Mouse (Mus musculus) heart, adult 2 months (tissue): ENCODE data around the gene Kiss1. TPM values are rescaled to one million over a fixed set of nuclear protein-coding genes. Genes with fewer than 3 reads are reported as not detected.

Source experiments
- DNase-seq, 2 experiments: peaks; one replicate each; pipeline ENCODE4 v3.0.0; 2021
- H3K27ac ChIP-seq: fragments of 200-600 bp; 2 replicates; pipeline ENCODE4 v1.8.1; 2022
- H3K27me3 ChIP-seq: fragments of 200-500 bp; 2 replicates; pipeline ENCODE4 v1.6.1; 2012; ENCODE audit warnings: mild to moderate bottlenecking, low read length, inconsistent platforms, mixed read lengths; ENCODE audit not compliant: control insufficient read depth, insufficient read depth
- H3K36me3 ChIP-seq: fragments of 200-500 bp; 2 replicates; pipeline ENCODE4 v1.6.1; 2012; ENCODE audit warnings: low read length, inconsistent platforms; ENCODE audit not compliant: control insufficient read depth, insufficient read depth
- H3K4me1 ChIP-seq: fragments of 200-500 bp; 2 replicates; pipeline ENCODE4 v1.6.1; 2011; ENCODE audit warnings: low read length; ENCODE audit not compliant: control insufficient read depth, insufficient read depth
- H3K4me3 ChIP-seq: fragments of 200-600 bp; 2 replicates; pipeline ENCODE4 v1.8.1; 2022
- H3K79me2 ChIP-seq: fragments of 200-500 bp; replicated peaks from 2 replicates; pipeline ENCODE4 v1.6.1; 2012; ENCODE audit warnings: mild to moderate bottlenecking, inconsistent platforms, low read length, moderate library complexity, mixed read lengths; ENCODE audit not compliant: control insufficient read depth, insufficient read depth
- H3K9ac ChIP-seq: fragments of 200-500 bp; 2 replicates; pipeline ENCODE4 v1.6.1; 2012; ENCODE audit warnings: low read depth, mild to moderate bottlenecking, control low read depth, inconsistent platforms, low read length, mixed read lengths
- CTCF ChIP-seq: fragments of 200-600 bp; IDR thresholded peaks from 2 replicates; pipeline ENCODE4 v1.8.1; 2022; ENCODE audit warnings: antibody characterized with exemption, mild to moderate bottlenecking, moderate library complexity
- EP300 ChIP-seq: fragments of 200-500 bp; IDR thresholded peaks from 2 replicates; pipeline ENCODE4 v1.6.1; 2011; ENCODE audit warnings: low read depth, low read length, control low read depth; ENCODE audit not compliant: insufficient read depth
- POLR2A ChIP-seq: fragments of 200-500 bp; IDR thresholded peaks from 2 replicates; pipeline ENCODE4 v1.6.1; 2011; ENCODE audit warnings: mild to moderate bottlenecking, low read depth, low read length, control low read depth; ENCODE audit not compliant: insufficient read depth
- WGBS: fragments of 180-500 bp; shearing (Covaris S2); methylation state at CpG from one replicate; pipeline ENCODE4 v1.1.7; 2018; 5-methylcytosine and 5-hydroxymethylcytosine counted together
- intact Hi-C: fragments of 180-260 bp; cut with DNase I; formaldehyde crosslinking; loops from one replicate; pipeline ENCODE4 v1.15.1; 2025
- long read RNA-seq: library from polyadenylated mRNA; stranded (forward); transcript quantifications from one replicate; pipeline ENCODE4 v2.0.0, GENCODE M21; 2021
- polyA plus RNA-seq: library from polyadenylated mRNA; depleted of rRNA; stranded (reverse); fragments of >200 nt; gene quantifications from 2 replicates; pipeline ENCODE4 v1.2.3, GENCODE M21; 2012; rRNA removed
- total RNA-seq, 2 experiments: library from RNA; stranded (reverse); gene quantifications; 2 replicates each; pipeline ENCODE4 v1.2.3; 2021

The Kiss1 gene
- total RNA-seq = not detected
- not detected in 2 replicates for polyA plus RNA-seq
- long read RNA-seq = 0 reads

GRCm38 (mm10) chr1:133321267-133321925, at the start of gene Kiss1:
TSS of gene Kiss1 (plus strand) at chr1:133321875.
- no peak for TF ChIP-seq CTCF
- TF ChIP-seq POLR2A = no peak
- TF ChIP-seq EP300 = no peak
- H3K4me1 ChIP-seq = no peaks in the 10 kb centered on the region
- H3K9ac ChIP-seq = no peak within 1 kb of the TSS
- H3K36me3 ChIP-seq = no peaks in the 10 kb centered on the region
- no peaks in the 10 kb centered on the region for H3K27me3 ChIP-seq
- no peak for DNase-seq
- H3K27ac ChIP-seq = no peak within 1 kb of the TSS
- no peaks in the 10 kb centered on the region for H3K79me2 ChIP-seq
- no peak within 1 kb of the TSS for H3K4me3 ChIP-seq
- WGBS = 81% methylated on average over 13 of the region's 13 CpGs
- intact Hi-C loops = no loop called here

GRCm38 (mm10) chr1:133274163-133274562, 47.5 kb upstream of the Kiss1 start:
- no peak for DNase-seq
- WGBS = 91% methylated on average over 19 of the region's 19 CpGs
- intact Hi-C loops = no loop called here
- TF ChIP-seq POLR2A (no peak), CTCF (no peak)
- peaks cover 2% of the 10 kb centered on the region; the same call in 1 of the 2 replicates for H3K4me1 ChIP-seq
- H3K9ac ChIP-seq = no peak overlapping the region
- no peaks in the 10 kb centered on the region for H3K27me3 ChIP-seq
- no peaks in the 10 kb centered on the region for H3K79me2 ChIP-seq
- H3K4me3 ChIP-seq = no peak overlapping the region
- H3K27ac ChIP-seq = no peak overlapping the region
- H3K36me3 ChIP-seq = no peaks in the 10 kb centered on the region

GRCm38 (mm10) chr1:133276983-133277382, 44.7 kb upstream of the Kiss1 start:
- no peak for DNase-seq
- intact Hi-C loops = no loop called here
- Histone ChIP-seq H3K27me3 (no peaks in the 10 kb centered on the region), H3K27ac (no peak overlapping the region), H3K36me3 (no peaks in the 10 kb centered on the region), H3K4me1 (peaks cover 2% of the 10 kb centered on the region; the same call in 1 of the 2 replicates), H3K9ac (no peak overlapping the region), H3K4me3 (no peak overlapping the region), H3K79me2 (no peaks in the 10 kb centered on the region)
- 40% methylated on average over 5 of the region's 5 CpGs for WGBS
- TF ChIP-seq POLR2A = no peak
- TF ChIP-seq CTCF = no peak
- no peak for TF ChIP-seq EP300

- no peak overlapping the region for H3K9ac ChIP-seq
- H3K4me3 ChIP-seq = no peak overlapping the region
- DNase-seq = no peak
- intact Hi-C loops = no loop called here
- 82% methylated on average over 6 of the region's 6 CpGs for WGBS
- no peaks in the 10 kb centered on the region for H3K27me3 ChIP-seq
- H3K4me1 ChIP-seq = peaks cover 2% of the 10 kb centered on the region; the same call in 1 of the 2 replicates
- TF ChIP-seq POLR2A (no peak), CTCF (no peak), EP300 (no peak)
- no peaks in the 10 kb centered on the region for H3K79me2 ChIP-seq
- no peaks in the 10 kb centered on the region for H3K36me3 ChIP-seq
- no peak overlapping the region for H3K27ac ChIP-seq
These were observed 43.1 kb upstream of the Kiss1 start for GRCm38 (mm10) chr1:133278539-133278938.

GRCm38 (mm10) chr1:133278946-133279631, 42.6 kb upstream of the Kiss1 start:
- intact Hi-C loops = no loop called here
- H3K4me1 ChIP-seq = peaks cover 2% of the 10 kb centered on the region; the same call in 1 of the 2 replicates
- no peaks in the 10 kb centered on the region for H3K36me3 ChIP-seq
- H3K27ac ChIP-seq = no peak overlapping the region
- 71% methylated on average over 15 of the region's 15 CpGs for WGBS
- no peaks in the 10 kb centered on the region for H3K79me2 ChIP-seq
- no peak overlapping the region for H3K9ac ChIP-seq
- H3K27me3 ChIP-seq = no peaks in the 10 kb centered on the region
- no peak for DNase-seq
- TF ChIP-seq EP300 (no peak), POLR2A (no peak), CTCF (no peak)
- H3K4me3 ChIP-seq = no peak overlapping the region

- WGBS = 65% methylated on average over 11 of the region's 11 CpGs
These were observed 42.0 kb upstream of the Kiss1 start for GRCm38 (mm10) chr1:133279632-133280093.

More at GRCm38 (mm10) chr1:133279632-133280093, 42.0 kb upstream of the Kiss1 start:
- intact Hi-C loops = no loop called here
- H3K27me3 ChIP-seq = no peaks in the 10 kb centered on the region
- H3K27ac ChIP-seq = no peak overlapping the region
- no peak for TF ChIP-seq EP300
- no peak for TF ChIP-seq CTCF
- no peak for TF ChIP-seq POLR2A
- peaks cover 2% of the 10 kb centered on the region; the same call in 1 of the 2 replicates for H3K4me1 ChIP-seq
- H3K79me2 ChIP-seq = no peaks in the 10 kb centered on the region
- H3K36me3 ChIP-seq = no peaks in the 10 kb centered on the region
- H3K4me3 ChIP-seq = no peak overlapping the region
- H3K9ac ChIP-seq = no peak overlapping the region
- no peak for DNase-seq
